Mouse (Mus musculus): Measurements from ENCODE around the gene Afdn. TPM values are rescaled to one million over a fixed set of nuclear protein-coding genes. Genes with fewer than 3 reads are reported as not detected.

Afdn gene
- polyA plus RNA-seq (2012; ENCODE audit: low replicate concordance): 5.4 and 14.4 TPM in 2 replicates

DNA sequence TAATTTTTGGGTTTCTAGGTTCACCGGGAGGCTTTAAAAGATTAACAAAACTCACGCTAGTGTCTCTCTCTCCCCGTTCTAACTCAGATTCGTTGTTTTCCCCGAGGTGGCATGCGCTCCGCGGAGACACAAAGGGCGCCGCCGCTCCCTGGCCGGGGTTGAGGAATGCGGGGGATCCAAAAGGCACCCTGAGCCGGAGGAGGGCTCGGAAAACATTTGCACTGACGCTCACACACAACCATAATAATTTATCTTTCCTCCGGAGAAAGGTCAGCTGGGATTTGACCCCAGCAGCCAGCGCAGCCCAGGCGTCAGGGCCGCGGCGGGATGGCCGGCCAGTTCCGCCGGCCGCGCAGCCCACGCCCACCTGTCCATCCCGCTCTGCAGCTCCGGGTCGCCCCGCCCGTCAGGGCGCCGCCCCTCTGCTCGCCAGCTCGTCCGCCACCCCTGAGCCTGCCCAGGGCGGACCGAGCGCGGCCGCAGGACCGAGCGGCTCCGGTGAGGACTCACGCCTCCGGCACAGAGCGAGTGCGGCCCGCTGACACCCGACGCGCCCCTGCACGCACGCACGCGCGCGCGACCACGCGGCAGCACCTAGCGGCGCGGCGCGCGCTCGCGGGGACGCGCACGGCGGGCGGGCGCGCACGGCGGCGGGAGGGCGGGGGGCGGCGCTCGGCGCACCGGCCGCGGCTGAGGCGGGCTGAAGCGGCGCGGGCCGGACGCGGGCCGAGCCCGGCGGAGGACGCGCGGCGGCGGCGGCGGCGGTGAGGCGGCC lies at the start of gene Afdn:
TSS of gene Afdn (plus strand) at position 687 of the 775 bp plus-strand sequence.

GRCm38 (mm10) chr17:13761179-13761913 lies 1.0 kb downstream of the Afdn start, which contains the start of gene Tcte2:
Gene Tcte2, minus strand, starts transcription at chr17:13761825.

GRCm38 (mm10) chr17:13948073-13948472 lies 187.7 kb downstream of the Afdn start, which contains the start of gene Gm7168:
Gene Gm7168, plus strand, starts transcription at chr17:13948373.

Other genes starting within 250 kb of the Afdn start
- not detected in 2 replicates for gene Tcte2, start 1.3 kb downstream of the Afdn start, polyA plus RNA-seq (2012; ENCODE audit: low replicate concordance)
- not detected in 2 replicates for gene Gm7168, start 187.8 kb downstream of the Afdn start, polyA plus RNA-seq (2012; ENCODE audit: low replicate concordance)
- gene Gm7356, start 243.2 kb downstream of the Afdn start, polyA plus RNA-seq (2012; ENCODE audit: low replicate concordance): not detected in 2 replicates